Mouse (Mus musculus) megakaryocyte, embryonic 14.5 days (primary cell): ENCODE results near the gene Scel.

Source experiments
- FLI1 ChIP-seq: IDR thresholded peaks from 2 replicates; pipeline ENCODE4 v1.6.1; 2012; ENCODE audit warnings: low read length, inconsistent platforms, mixed read lengths
- GATA1 ChIP-seq: IDR thresholded peaks from 3 replicates; pipeline ENCODE4 v1.6.1; 2012; ENCODE audit warnings: mixed read lengths, low read length, inconsistent platforms, borderline replicate concordance

DNA sequence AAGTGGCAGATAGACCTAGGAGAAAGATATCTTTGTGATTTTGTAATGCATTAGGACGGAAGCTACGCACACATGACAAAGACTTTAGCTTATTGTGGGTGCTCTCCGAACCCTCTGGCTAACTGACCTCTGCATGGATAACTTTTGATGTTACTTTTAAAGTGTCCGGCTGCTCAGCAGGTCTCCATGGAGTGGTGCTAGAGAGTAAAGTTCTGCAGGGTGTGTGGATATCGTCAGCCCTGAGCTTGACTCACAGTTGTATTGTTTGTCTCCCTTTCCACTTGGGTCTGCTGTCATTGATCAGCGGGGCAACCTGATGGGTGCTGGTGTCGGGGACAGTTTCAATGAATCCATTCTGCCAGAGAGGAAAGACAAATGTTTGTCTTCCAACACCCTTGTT lies 33.7 kb upstream of the Scel start:
- no peak for TF ChIP-seq GATA1
- no peak for TF ChIP-seq FLI1
